Mouse (Mus musculus): ENCODE measurements around the gene Cyp11a1. TPM values are rescaled to one million over a fixed set of nuclear protein-coding genes. Genes with fewer than 3 reads are reported as not detected.

Gene Cyp11a1
- total and polyA plus RNA-seq, 3 experiments, result not detected

- TF ChIP-seq CTCF (IDR thresholded peaks at IDR 0.05 in 2 of 3, conservative IDR thresholded peaks at IDR 0.05 in 1 of 3; ENCODE audit: control insufficient read depth in 1 of 3, insufficient read depth in 1 of 3, low read depth in 2 of 3, low read length in 3 of 3, poor library complexity in 1 of 3, severe bottlenecking in 1 of 3) (no peak), CHD1 (IDR thresholded peaks at IDR 0.05; ENCODE audit: low read depth, low read length) (no peak), POLR2AphosphoS5 (IDR thresholded peaks at IDR 0.05; ENCODE audit: borderline replicate concordance, low read depth, low read length) (no peak), ZKSCAN1 (IDR thresholded peaks at IDR 0.05; ENCODE audit: low read depth, low read length) (no peak), SIN3A (IDR thresholded peaks at IDR 0.05; ENCODE audit: low read length) (no peak), GABPA (IDR thresholded peaks at IDR 0.05; ENCODE audit: low read depth, low read length) (no peak), BHLHE40 (IDR thresholded peaks at IDR 0.05; ENCODE audit: borderline replicate concordance, low read depth, low read length) (no peak), ZMIZ1 (IDR thresholded peaks at IDR 0.05; ENCODE audit: low read depth, low read length) (no peak), RCOR1 (IDR thresholded peaks at IDR 0.05; ENCODE audit: low read depth, low read length) (no peak), GATA1 (IDR thresholded peaks at IDR 0.05; ENCODE audit: low read depth, low read length) (no peak), MYB (IDR thresholded peaks at IDR 0.05; ENCODE audit: low read depth, low read length) (no peak), USF1 (IDR thresholded peaks at IDR 0.05; ENCODE audit: low read depth, low read length) (no peak), HCFC1 (IDR thresholded peaks at IDR 0.05; ENCODE audit: low read depth, low read length) (no peak), E2F4 (IDR thresholded peaks at IDR 0.05; ENCODE audit: borderline replicate concordance, low read depth, low read length) (no peak), ZNF384 (IDR thresholded peaks at IDR 0.05; ENCODE audit: low read depth, low read length) (no peak), NELFE (IDR thresholded peaks at IDR 0.05; ENCODE audit: low read depth, low read length) (no peak), NRF1 (IDR thresholded peaks at IDR 0.05; ENCODE audit: insufficient read depth, low read depth, low read length, poor library complexity, severe bottlenecking) (no peak), TBP (IDR thresholded peaks at IDR 0.05; ENCODE audit: low read depth, low read length) (no peak)
- H3K27ac ChIP-seq (ENCODE audit: control insufficient read depth, low read depth, low read length), result no peak overlapping the region
- H3K4me3 ChIP-seq (ENCODE audit: control insufficient read depth in 1 of 2, insufficient read depth in 1 of 2, low read depth in 2 of 2, low read length in 2 of 2), result no peak overlapping the region
- H3K9ac ChIP-seq (ENCODE audit: control insufficient read depth, low read depth, low read length, poor library complexity, severe bottlenecking), result no peak overlapping the region
- no peaks in the 10 kb centered on the region for H3K9me3 ChIP-seq (replicated peaks; ENCODE audit: insufficient read depth, low read length)
- no peaks in the 10 kb centered on the region for H3K79me2 ChIP-seq (ENCODE audit: control insufficient read depth, insufficient read depth, low read length, poor library complexity)
- peaks cover 0 to 10% of the 10 kb centered on the region in 2 experiments; a peak in 1 of 4 replicates for H3K4me1 ChIP-seq (ENCODE audit: control insufficient read depth in 1 of 2, insufficient read depth in 2 of 2, low read length in 2 of 2)
- no peaks in the 10 kb centered on the region for H3K27me3 ChIP-seq (ENCODE audit: control insufficient read depth in 1 of 2, insufficient read depth in 2 of 2, low read length in 2 of 2)
- H3K36me3 ChIP-seq (ENCODE audit: control insufficient read depth in 1 of 2, insufficient read depth in 2 of 2, low read length in 2 of 2), result no peaks in the 10 kb centered on the region
- DNase-seq (ENCODE audit: low read depth, low spot score), result no peak
Observed at GRCm38 (mm10) chr9:57978858-57979257, 27.4 kb upstream of the Cyp11a1 start.

GRCm38 (mm10) chr9:57980570-57980969 lies 25.6 kb upstream of the Cyp11a1 start:
- H3K4me3 ChIP-seq (ENCODE audit: control insufficient read depth in 1 of 2, insufficient read depth in 1 of 2, low read depth in 2 of 2, low read length in 2 of 2), result no peak overlapping the region
- no peaks in the 10 kb centered on the region for H3K27me3 ChIP-seq (ENCODE audit: control insufficient read depth in 1 of 2, insufficient read depth in 2 of 2, low read length in 2 of 2)
- peak; percentile 44 for DNase-seq (ENCODE audit: low read depth, low spot score)
- H3K9me3 ChIP-seq (replicated peaks; ENCODE audit: insufficient read depth, low read length), result no peaks in the 10 kb centered on the region
- H3K4me1 ChIP-seq (ENCODE audit: control insufficient read depth in 1 of 2, insufficient read depth in 2 of 2, low read length in 2 of 2), result peaks cover 0 to 10% of the 10 kb centered on the region in 2 experiments; a peak in 1 of 4 replicates
- no peak overlapping the region for H3K9ac ChIP-seq (ENCODE audit: control insufficient read depth, low read depth, low read length, poor library complexity, severe bottlenecking)
- no peaks in the 10 kb centered on the region for H3K36me3 ChIP-seq (ENCODE audit: control insufficient read depth in 1 of 2, insufficient read depth in 2 of 2, low read length in 2 of 2)
- H3K79me2 ChIP-seq (ENCODE audit: control insufficient read depth, insufficient read depth, low read length, poor library complexity), result no peaks in the 10 kb centered on the region
- H3K27ac ChIP-seq (ENCODE audit: control insufficient read depth, low read depth, low read length), result no peak overlapping the region
- no peak for TF ChIP-seq ZKSCAN1 (IDR thresholded peaks at IDR 0.05; ENCODE audit: low read depth, low read length)
- TF ChIP-seq KAT2A (conservative IDR thresholded peaks at IDR 0.05; ENCODE audit: low read depth, low read length), result no peak
- no peak for TF ChIP-seq MYB (IDR thresholded peaks at IDR 0.05; ENCODE audit: low read depth, low read length)
- no peak for TF ChIP-seq EP300 (IDR thresholded peaks at IDR 0.05; ENCODE audit: low read depth in 1 of 2, low read length in 2 of 2)
- no peak for TF ChIP-seq BHLHE40 (IDR thresholded peaks at IDR 0.05; ENCODE audit: borderline replicate concordance, low read depth, low read length)
- no peak for TF ChIP-seq HCFC1 (IDR thresholded peaks at IDR 0.05; ENCODE audit: low read depth, low read length)
- no peak for TF ChIP-seq SIN3A (IDR thresholded peaks at IDR 0.05; ENCODE audit: low read length)

All from MEL (cell line).